Mouse (Mus musculus) adrenal gland, adult (tissue): ENCODE results near the gene Tbkbp1.
A peak's percentile ranks its signal among the peaks of the same experiment; 100 is the strongest.

Source experiments
- DNase-seq, 2 experiments: peaks; one replicate each; pipeline ENCODE4 v3.0.0; 2022 to 2023; ENCODE audit warnings: low spot score in 1 of 2; ENCODE audit not compliant: inconsistent age in 2 of 2

Tbkbp1 gene

GRCm38 (mm10) chr11:97128956-97129355 is 22.3 kb downstream of the Tbkbp1 start:
- DNase-seq = no peak

- no peak for DNase-seq
Measured at GRCm38 (mm10) chr11:97127470-97128223, 23.6 kb downstream of the Tbkbp1 start.

GRCm38 (mm10) chr11:97126645-97127468 is 24.4 kb downstream of the Tbkbp1 start:
- peak; percentile 57 to 84 for DNase-seq

- peak in 1 of 2 experiments; percentile 23 for DNase-seq
Measured at GRCm38 (mm10) chr11:97124266-97125036, 26.8 kb downstream of the Tbkbp1 start.

GRCm38 (mm10) chr11:97123282-97123890 is 27.9 kb downstream of the Tbkbp1 start:
- DNase-seq = peak in 1 of 2 experiments; percentile 21

GRCm38 (mm10) chr11:97120641-97121040 is 30.7 kb downstream of the Tbkbp1 start:
- DNase-seq = no peak

- no peak for DNase-seq
Measured at GRCm38 (mm10) chr11:97120221-97120620, 31.1 kb downstream of the Tbkbp1 start.

- DNase-seq = no peak
Measured at GRCm38 (mm10) chr11:97115797-97116196, 35.5 kb downstream of the Tbkbp1 start.

GRCm38 (mm10) chr11:97114671-97115601 is 36.4 kb downstream of the Tbkbp1 start, which contains the start of gene Tbx21:
Gene Tbx21, minus strand, starts transcription at chr11:97115331.
- no peak for DNase-seq

GRCm38 (mm10) chr11:97112519-97113125 is 38.7 kb downstream of the Tbkbp1 start:
- no peak for DNase-seq

- DNase-seq = no peak
Measured at GRCm38 (mm10) chr11:97108976-97109375, 42.3 kb downstream of the Tbkbp1 start.

GRCm38 (mm10) chr11:97104091-97104483 is 47.2 kb downstream of the Tbkbp1 start:
- no peak for DNase-seq

GRCm38 (mm10) chr11:97103163-97104090 is 47.9 kb downstream of the Tbkbp1 start:
- no peak for DNase-seq

GRCm38 (mm10) chr11:97101722-97102121 is 49.6 kb downstream of the Tbkbp1 start:
- peak; percentile 68 to 89 for DNase-seq

GRCm38 (mm10) chr11:97098791-97099190 is 52.5 kb downstream of the Tbkbp1 start:
- peak in 1 of 2 experiments; percentile 45 for DNase-seq

- DNase-seq = no peak
Measured at GRCm38 (mm10) chr11:97094600-97094999, 56.7 kb downstream of the Tbkbp1 start.

GRCm38 (mm10) chr11:97086365-97086764 is 64.9 kb downstream of the Tbkbp1 start:
- no peak for DNase-seq
